Mouse (Mus musculus) c-Kit-positive CD71-positive TER-119-positive erythroid progenitor cells, embryonic 14.5 days (primary cell): ENCODE data around the gene Tbc1d10c.
A peak's percentile ranks its signal among the peaks of the same experiment; 100 is the strongest.

Experiments used
- DNase-seq: peaks from one replicate; pipeline ENCODE4 v3.0.0-alpha.2; 2013; ENCODE audit warnings: low spot score

The Tbc1d10c gene

DNA sequence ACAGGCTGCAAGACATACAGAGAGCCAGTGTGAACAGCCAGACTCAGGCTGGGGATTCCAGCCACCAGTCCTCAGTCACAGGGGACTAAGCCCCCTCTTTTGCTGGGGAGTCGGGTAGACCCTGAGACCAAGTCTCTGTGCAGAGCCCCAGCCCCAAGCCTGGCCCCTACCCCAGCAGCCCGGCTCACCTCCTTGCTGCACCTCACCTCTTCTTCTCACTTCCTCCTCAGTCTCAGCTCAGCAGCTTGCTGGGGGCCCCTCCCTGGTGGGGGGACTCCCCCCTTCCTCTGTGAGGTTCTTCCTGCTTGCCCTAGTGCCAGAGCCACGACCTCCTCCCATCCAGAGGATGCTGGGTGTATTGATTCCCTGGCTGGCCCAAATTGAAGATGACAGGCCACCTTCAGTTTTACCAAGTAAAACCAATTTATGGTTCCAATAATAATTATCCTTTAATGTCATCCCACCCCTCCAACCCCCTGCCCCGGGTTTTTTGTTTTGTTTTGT lies at the start of gene Tbc1d10c:
TSS of gene Tbc1d10c (minus strand) at position 454 of the 504 bp plus-strand sequence.
- DNase-seq = no peak

DNA sequence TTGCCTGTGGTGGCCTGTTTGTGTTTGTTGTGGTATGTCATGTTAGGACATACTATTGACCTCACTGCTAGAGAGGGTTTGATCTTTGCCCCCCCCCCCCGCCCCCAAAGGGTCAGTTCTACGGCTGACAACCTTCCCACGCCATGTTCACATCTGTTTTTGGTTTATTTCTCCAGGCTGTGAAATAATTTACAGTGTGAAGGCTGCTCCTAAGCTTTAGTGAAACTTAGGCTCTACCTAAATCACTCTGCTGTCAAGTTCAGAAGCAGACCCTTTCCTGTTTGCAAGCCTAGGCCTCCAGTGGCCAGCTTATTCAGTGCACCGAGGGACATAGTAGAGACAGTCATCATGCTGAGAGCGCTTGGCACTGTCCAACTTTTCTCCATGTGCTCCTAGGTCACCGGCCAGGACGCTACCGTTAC lies 49.2 kb upstream of the Tbc1d10c start:
- DNase-seq = no peak

DNA sequence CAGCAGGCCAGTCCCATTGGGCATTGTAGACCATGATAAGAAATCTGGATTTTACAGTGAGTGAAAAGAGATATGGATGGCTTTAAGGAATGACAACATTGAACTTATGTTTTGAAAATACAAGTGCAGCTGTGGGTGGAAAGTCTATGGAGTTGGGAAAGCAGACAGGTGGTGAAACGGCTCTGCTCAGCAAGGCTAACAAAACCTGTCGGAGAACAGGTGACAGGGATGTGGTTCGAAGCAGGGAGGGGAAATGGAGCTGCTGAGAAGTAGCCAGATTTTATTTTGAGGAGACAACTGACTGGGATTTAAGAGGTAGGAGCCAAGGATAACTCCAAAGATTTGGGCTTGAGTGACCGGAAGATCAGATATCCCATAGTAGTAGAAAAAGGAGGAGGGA lies 43.5 kb upstream of the Tbc1d10c start:
- DNase-seq = no peak

DNA sequence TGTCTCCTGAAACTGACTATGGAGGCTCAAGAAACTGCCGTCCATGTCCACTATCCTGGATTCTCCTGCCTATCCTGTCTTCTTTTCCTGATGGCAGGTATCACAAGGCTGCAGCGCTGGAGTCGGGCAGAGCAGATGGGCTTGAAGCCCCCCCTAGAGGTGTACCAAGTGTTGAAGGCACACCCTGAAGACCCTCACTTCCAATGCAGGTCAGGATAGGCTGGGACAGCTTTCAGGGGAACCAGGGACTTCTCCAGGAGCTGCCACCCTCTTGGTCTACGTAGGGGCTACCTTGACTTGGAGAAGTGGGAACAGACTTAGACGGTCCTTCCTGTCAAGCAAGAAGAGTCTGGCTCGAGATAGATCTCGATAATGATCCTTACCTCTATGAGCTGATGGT lies 41.6 kb upstream of the Tbc1d10c start:
- DNase-seq = no peak

DNA sequence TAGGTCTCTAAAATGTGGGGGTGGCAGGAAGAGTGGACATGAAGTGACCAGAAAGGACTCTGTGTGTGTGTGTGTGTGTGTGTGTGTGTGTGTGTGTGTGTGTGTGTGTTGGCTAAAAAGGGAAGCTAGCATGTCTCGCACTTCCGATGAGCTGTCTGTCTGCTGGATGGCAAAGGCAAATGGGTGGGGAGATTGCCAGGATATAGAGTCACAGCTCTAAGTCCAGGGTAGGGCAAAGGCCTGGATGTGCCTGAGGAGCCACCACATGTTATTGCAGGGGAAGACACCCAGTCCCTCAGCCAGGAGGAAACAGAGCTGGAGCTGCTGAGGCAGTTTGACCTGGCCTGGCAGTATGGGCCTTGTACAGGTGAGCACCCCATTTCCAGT lies 41.1 kb upstream of the Tbc1d10c start:
- DNase-seq = no peak

DNA sequence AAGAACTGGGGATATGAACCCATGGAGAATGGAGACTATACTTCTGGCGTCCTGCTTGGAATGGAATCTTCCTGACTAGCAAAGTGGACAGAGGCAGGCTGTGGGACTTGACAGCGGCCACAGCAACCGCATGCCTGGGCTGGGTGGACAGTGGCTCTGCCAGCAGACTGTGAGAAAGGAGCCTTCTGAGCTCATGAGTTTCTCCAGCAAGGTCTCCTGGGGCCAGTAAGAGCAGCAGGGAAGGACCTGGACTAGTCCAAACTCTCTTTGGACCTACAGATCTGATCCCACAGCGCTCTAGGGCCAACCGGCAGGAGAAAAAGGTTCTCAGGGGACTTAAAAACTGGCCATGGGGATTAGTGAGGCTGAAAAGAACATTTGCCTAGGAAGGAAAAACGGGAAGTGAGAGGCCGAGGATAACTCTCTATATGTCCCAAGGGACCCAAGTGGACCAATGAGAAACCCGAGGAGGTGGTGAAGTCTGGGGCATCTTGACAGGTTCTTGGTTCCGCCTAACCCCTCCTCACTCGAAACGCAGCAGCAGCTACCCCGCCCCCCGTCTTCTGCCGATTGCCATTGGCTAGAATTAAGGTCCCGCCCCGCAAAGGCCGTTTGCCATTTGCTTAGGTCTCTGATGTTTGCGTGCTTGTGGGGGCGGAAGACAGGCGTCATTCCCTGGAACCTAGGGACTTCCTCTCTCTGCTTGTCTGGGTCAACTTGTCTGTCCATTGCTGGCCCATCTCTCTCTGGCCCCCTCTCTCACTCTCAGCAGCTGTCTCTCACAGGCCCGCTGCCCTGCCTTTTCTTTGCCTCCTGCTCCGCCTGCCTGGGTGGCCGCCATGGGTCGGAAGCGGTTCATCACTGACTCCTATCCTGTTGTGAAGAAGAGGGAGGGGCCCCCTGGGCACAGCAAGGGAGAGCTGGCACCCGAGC lies 40.4 kb upstream of the Tbc1d10c start, which contains the start of gene Pold4:
TSS of gene Pold4 (plus strand) at position 647 of the 933 bp plus-strand sequence.
- peak; percentile 89 for DNase-seq

DNA sequence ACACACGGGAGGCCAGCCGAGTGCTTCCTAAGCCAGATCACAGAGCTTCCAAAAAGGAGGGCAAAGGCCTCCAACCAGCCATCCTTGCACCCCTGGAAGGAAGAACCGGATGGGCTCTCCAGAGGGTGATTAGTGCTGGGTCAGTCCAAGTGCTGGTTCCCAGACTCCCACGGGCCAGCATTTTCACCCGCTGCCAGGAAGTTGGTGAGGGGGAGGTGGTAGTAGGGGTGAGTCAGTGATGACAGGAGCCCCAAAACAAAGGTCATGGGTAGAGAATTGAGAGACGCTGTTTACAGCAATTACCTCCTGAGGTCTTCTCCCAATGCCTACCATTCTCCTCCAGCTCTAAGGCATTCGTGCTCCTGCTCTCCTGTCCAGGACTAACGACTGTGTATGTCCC lies 39.3 kb upstream of the Tbc1d10c start:
- no peak for DNase-seq

DNA sequence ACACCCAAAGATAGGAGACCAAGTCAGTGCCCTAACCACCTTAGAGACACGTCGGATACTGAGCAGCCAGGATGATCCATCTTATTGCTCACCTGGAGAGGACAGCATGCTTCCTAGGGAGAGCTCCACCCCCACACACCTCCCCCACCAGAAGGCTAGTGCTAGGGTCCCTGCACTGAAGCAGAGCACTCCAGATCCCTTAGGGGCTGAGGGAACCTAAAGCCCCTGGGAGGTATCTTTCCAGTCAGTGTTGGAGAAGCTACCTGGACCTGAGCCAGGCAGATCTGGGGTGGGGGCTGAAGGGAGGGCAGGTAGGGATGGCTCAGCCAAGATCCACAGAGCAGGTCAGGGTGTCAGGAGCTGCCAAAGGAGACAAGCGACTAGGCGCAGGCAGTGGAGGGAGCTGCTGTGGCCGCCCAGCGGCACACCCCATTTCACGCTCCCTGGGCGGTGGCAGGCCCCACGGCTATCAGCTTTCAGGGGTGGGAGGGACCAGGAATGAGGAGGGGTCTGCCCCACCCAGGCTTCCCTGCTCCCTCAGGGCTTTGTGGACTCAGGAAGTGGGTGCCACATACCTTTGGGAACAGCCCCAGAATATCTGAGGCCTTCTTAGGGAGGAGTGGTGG lies 38.5 kb upstream of the Tbc1d10c start:
- no peak for DNase-seq

DNA sequence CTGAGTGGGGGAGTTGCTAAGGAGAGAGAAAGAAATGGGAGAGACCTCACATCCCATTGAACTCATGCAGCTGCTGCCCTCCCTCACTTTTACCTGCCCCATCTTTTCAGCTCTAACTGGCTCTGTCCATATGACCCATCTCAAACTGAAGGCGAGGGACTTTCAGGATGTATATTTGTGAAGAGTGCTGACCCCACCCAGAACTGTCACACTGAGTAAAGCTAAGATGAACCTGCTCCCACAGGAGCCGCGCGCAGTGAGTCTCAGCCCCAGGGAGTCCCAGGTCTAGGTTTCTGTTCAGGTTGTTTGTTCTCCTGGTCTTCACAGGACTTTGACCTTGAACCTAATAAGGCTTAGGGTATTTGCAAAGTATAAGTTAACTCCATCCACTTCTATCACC lies 37.8 kb upstream of the Tbc1d10c start:
- no peak for DNase-seq

DNA sequence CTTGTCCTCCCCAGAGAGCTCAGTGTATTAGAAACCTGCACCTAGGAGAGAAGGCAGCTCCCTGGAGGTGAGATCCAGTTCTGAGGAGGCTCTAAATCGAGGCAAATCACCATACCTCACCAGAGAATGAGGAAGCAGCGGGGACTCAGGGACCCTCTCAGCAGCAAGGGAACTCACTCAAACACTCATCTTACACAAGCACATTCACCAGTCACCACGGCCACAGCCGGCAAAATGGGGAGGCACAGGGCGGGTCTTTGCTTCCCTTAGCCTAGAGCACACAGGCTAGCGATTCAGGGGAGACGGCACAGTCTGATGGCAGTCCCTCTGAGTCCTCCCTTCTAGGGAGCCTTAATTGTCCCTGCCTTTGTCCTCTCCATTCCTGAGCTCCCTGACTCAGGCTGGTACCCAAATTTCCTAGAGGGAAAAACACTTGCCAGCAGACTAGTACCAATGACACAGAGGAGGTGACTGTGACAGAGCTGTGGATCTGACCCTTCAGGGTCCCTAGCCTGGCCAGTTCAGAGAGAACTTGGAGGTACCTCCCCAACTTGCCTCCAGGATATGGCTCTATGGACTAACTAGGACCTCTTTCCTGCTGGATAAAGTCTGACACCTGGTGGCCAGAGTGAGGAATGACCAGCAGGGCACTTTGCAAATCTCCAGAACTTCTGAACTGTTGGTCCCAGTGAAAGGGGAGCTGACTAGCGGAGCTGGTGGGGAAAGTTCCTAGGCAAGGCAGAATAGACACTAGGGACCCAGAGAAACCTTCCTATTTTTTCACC lies 37.0 kb upstream of the Tbc1d10c start:
- peak; percentile 75 for DNase-seq

DNA sequence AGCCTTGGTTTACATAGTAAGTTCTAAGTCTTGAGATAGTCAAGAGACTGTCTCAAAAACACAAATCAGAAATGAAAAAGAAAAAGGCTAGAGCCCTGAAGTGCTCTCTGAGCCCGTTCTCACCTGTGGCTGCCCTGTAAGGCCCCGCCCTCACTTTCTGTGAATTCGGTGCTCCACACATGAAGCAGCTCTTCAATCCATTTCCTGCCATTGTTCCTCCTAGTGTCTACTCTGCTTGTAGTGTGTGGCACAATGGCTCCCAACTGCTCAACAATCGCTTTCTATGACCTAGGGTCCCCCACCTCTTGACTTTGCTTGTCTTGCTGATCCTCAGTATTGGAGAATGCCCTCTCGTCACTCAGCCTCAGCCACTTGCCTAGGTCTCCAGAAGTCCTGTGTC lies 36.4 kb upstream of the Tbc1d10c start:
- DNase-seq = no peak

DNA sequence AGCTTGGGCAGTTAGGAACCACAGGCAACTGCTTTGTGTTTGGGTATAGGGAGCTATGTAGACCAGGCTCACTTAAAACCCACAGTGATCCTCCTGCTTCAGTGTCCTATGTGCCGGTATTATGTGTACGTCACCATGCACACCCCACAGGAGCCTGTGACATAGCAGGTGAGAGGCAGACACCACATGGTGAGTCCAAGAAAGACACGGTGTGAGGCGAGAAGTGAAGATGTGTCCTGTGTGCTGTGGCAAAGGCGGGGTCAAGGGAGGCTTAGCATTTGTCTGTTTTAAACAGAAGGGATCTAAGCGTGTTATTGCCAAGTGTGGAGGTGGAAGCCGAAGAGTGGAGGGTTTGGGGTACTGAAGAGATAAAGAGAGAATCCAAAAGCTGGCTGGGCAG lies 35.7 kb upstream of the Tbc1d10c start:
- no peak for DNase-seq

DNA sequence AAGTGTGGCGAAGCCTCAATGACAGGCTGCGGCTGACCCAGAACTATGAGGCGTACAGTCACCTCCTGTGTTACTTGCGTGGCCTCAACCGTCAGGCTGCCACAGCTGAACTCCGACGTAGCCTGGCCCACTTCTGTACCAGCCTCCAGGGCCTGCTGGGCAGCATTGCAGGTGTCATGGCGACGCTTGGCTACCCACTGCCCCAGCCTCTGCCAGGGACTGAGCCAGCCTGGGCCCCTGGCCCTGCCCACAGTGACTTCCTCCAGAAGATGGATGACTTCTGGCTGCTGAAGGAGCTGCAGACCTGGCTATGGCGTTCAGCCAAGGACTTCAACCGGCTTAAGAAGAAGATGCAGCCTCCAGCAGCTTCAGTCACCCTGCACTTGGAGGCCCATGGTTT lies 31.1 kb upstream of the Tbc1d10c start:
- no peak for DNase-seq

DNA sequence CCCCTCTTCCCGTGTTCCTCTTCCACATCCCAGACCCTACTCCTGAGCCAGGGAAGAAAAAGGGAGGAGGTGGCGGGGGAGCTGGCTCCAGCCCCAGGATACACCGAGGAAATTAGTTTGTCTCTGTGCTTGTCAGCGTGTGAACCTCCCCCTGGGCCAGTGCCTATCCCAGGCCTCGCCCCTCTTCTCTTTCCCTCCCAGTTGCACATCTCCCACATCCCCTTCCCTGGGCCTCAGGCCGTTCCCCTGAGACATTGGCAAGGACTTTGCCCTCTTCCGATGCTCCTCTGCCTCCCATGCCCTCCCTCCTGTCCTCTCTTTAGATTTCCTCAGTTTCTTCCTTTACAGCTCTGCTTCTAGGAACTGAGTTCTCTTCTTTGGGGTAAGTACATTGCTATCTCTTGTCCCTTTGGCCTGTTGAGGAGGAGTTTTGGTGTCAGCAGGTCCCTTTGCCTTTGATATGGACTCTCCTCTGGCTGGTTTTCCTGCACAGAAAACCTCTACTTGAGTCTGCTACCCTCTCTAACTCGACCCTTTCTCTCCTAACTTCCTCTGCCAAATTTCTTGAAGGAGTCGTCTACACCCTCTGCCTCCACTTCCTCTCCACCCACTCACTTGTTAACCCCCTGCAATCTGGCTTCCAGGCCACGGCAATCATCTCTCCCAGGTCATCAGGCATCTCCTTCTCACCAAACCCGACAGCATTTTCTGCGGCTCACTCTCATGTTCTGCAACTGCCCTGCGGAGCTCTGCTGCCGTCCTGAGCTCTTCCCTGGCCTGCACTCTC lies 30.1 kb upstream of the Tbc1d10c start:
- DNase-seq = no peak

DNA sequence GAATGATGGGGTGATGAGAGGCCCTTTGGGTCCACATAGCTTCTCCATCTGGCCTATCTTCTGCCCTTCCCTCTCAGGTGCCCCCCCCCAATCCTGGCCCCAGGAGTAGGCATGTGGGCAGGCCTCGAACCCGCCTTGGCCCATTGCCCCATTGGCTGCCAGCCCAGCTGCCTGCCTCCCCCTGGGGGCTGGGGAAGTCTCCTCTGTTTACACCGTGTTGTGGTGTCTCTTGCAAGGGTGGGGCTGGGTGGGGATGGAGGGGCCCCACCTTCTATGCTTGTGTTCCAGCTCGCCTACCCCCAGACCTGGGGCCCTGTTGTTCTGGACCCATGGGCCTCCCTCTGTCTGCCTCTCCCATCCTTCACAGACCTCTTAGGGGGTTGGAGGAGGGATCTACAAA lies 29.3 kb upstream of the Tbc1d10c start:
- DNase-seq = no peak

DNA sequence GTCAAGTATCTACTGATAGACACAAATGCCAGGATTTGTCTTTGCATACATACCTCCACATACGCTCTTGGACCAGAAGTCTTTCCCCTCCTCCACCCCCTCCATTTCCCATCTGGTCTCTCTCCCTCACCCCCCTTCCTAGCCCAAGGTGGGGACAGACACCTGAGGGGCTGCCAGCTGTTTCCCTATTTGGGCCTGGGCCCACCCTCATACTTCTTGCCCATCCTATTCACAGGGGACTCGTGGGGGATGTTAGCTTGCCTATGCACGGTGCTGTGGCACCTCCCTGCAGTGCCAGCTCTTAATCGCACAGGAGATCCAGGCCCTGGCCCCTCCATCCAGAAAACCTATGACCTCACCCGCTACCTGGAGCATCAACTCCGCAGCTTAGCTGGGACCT lies 28.9 kb upstream of the Tbc1d10c start:
- DNase-seq = no peak

DNA sequence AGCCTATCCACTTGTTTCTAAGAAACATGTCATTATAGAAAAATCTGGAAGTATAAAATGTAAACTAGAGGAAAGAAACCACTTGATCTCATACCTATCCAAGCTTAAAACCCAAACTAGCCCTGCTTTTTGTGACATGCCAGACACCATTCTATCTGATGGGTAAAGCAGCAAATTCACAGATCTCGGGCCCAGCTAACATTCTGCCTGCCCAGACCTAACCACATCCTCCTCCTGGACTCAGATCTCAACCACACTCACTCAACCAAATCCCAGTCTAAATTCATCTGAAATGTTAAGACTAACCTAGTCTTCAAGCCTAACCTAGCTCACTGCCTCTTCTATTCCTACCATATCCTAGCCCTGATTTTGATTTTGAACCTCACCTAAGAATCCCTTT lies 27.7 kb upstream of the Tbc1d10c start:
- DNase-seq = no peak

DNA sequence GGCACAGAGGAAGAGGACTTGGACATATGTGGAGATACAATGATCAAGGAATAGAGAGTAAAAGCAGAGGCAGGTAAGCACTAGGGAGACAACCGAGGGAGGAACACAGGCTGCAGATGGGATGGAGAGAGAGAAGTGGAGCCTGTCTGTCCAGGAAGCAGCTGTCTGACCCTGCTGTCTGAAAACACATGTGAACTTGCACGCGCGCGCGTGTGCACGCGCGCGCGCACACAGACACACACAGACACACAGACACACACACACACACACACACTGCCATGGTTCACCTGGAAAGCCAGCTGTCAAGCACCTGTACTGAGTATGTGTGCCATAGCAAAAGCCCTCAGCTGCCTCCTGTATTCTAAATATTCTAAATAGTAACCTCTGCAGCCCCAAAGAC lies 27.2 kb upstream of the Tbc1d10c start:
- no peak for DNase-seq

DNA sequence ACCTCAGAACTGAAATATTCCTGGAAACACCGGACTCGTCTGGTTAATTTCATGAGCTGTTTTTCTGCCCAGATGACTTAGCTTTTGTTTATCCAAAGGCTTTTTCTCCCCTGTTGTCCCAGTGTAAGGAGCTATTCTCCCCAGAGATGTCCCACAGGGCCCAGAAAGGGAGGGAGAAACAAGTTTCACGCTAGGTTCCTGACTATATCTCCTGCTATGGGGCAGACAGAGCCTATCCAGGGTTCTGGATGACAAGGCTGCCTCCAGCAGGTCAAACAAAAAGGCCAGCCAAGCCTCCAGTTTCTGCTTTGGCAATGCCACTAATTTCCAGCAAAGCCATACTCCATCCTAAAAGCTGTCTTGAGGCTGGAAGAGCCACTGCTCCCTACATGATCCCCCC lies 26.8 kb upstream of the Tbc1d10c start:
- no peak for DNase-seq

DNA sequence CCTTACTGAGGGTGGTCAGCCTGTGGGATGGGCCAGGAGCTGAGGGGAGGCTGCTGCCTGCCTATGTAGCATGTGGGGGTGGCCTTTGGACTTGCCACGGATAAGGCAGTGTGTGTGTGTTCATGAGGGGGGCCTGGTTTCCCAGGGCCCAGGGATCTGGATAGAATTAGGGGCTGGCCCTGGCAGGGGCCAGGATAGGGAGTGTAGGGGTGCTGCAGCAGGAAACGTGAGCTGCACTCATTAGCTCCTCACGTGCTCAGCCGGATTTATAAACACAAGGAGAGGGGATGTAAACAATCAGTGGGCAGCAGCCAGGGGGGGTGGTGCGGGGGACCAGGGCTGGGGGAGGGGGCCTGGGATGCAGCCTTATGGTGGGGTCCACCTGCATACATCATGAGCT lies 26.1 kb upstream of the Tbc1d10c start:
- DNase-seq = no peak

DNA sequence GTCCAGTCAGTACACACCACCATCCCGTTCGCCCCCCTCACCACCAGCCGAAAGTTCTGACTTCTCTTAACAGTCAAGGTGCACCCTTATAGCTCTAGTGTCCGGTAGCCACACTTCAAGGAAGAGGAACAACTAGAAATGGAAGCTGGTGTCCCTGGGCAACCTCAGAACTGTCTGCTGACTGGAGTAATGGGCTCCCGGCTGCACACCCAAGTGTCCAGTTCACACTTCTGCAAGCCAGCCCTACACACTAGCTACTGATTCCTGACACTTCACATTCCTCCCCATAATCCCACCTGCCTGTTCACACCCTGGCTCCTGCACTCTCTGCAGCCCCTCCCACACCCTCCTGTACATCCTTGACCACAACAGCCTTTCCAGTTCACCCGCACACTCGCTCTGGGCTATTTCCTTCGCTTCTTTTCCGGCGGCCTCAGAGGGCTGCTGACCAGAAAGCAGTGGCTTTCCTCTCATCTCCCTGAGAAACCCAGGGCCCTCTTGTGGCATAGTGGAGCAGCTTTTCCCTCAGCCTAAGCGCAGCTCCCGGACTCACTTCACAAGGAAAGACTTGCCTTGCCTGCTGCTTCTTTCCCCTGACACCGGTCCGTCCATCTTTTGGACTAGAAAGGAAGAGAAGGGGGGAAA lies 25.1 kb upstream of the Tbc1d10c start:
- DNase-seq = no peak
